Mouse (Mus musculus): Measurements from ENCODE around the gene Arhgap25. TPM values are rescaled to one million over a fixed set of nuclear protein-coding genes. Genes with fewer than 3 reads are reported as not detected.

Arhgap25 gene
- total and polyA plus RNA-seq, 3 experiments = 3.4 to 5.2 TPM; not detected in 1

GRCm38 (mm10) chr6:87567686-87568593 is 34.9 kb upstream of the Arhgap25 start:
- Histone ChIP-seq H3K79me2 (ENCODE audit: control insufficient read depth, insufficient read depth, low read length, poor library complexity) (no peaks in the 10 kb centered on the region), H3K36me3 (ENCODE audit: control insufficient read depth in 1 of 2, insufficient read depth in 2 of 2, low read length in 2 of 2) (no peaks in the 10 kb centered on the region; a peak in 1 of 4 replicates), H3K27ac (ENCODE audit: control insufficient read depth, low read depth, low read length) (no peak overlapping the region), H3K4me3 (ENCODE audit: control insufficient read depth in 1 of 2, insufficient read depth in 1 of 2, low read depth in 2 of 2, low read length in 2 of 2) (no peak overlapping the region), H3K9ac (ENCODE audit: control insufficient read depth, low read depth, low read length, poor library complexity, severe bottlenecking) (no peak overlapping the region), H3K4me1 (ENCODE audit: control insufficient read depth in 1 of 2, insufficient read depth in 2 of 2, low read length in 2 of 2) (no peaks in the 10 kb centered on the region), H3K27me3 (ENCODE audit: control insufficient read depth in 1 of 2, insufficient read depth in 2 of 2, low read length in 2 of 2) (peaks cover 2 to 7% of the 10 kb centered on the region in 2 experiments; a peak in 3 of 4 replicates), H3K9me3 (replicated peaks; ENCODE audit: insufficient read depth, low read length) (no peaks in the 10 kb centered on the region)
- DNase-seq (ENCODE audit: low read depth, low spot score) = no peak
- TF ChIP-seq MAZ (IDR thresholded peaks at IDR 0.05; ENCODE audit: low read depth, low read length) (no peak), MAX (IDR thresholded peaks at IDR 0.05; ENCODE audit: low read length) (no peak), POLR2AphosphoS2 (IDR thresholded peaks at IDR 0.05; ENCODE audit: low read length) (no peak), KAT2A (conservative IDR thresholded peaks at IDR 0.05; ENCODE audit: low read depth, low read length) (no peak), UBTF (IDR thresholded peaks at IDR 0.05; ENCODE audit: borderline replicate concordance, insufficient read depth, low read depth, low read length) (no peak), EP300 (IDR thresholded peaks at IDR 0.05; ENCODE audit: low read depth in 1 of 2, low read length in 2 of 2) (no peak), MYB (IDR thresholded peaks at IDR 0.05; ENCODE audit: low read depth, low read length) (no peak), RCOR1 (IDR thresholded peaks at IDR 0.05; ENCODE audit: low read depth, low read length) (no peak), CHD1 (IDR thresholded peaks at IDR 0.05; ENCODE audit: low read depth, low read length) (no peak), TAL1 (IDR thresholded peaks at IDR 0.05; ENCODE audit: low read length) (no peak), SIN3A (IDR thresholded peaks at IDR 0.05; ENCODE audit: low read length) (no peak), NELFE (IDR thresholded peaks at IDR 0.05; ENCODE audit: low read depth, low read length) (no peak), RAD21 (IDR thresholded peaks at IDR 0.05; ENCODE audit: low read depth, low read length) (no peak), ELF1 (IDR thresholded peaks at IDR 0.05; ENCODE audit: low read depth, low read length) (no peak), SMC3 (IDR thresholded peaks at IDR 0.05; ENCODE audit: low read depth, low read length) (no peak), HCFC1 (IDR thresholded peaks at IDR 0.05; ENCODE audit: low read depth, low read length) (no peak), ZNF384 (IDR thresholded peaks at IDR 0.05; ENCODE audit: low read depth, low read length) (no peak)

DNA sequence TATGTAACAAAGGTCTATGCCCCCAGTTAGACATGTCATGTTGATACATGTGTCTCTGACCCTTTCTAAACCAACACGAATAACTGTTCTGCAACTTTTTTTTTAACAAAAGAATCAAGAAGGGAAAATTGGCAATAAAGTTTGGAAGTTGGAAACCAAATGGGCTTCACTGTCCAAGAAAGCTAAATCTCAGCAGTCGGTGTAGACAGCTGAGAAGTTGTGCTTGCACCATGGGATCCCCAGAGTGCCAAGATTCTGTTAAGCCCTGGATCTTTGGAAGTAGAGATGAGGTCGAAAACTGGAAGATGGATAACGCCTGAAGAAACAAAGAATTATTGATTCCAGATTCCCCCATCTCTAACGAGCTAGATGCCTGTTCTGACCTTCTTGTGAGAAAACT is 32.1 kb upstream of the Arhgap25 start:
- H3K4me3 ChIP-seq (ENCODE audit: control insufficient read depth in 1 of 2, insufficient read depth in 1 of 2, low read depth in 2 of 2, low read length in 2 of 2) = no peak overlapping the region
- no peak for TF ChIP-seq POLR2AphosphoS5 (IDR thresholded peaks at IDR 0.05; ENCODE audit: borderline replicate concordance, low read depth, low read length)
- H3K79me2 ChIP-seq (ENCODE audit: control insufficient read depth, insufficient read depth, low read length, poor library complexity) = no peaks in the 10 kb centered on the region
- no peaks in the 10 kb centered on the region for H3K4me1 ChIP-seq (ENCODE audit: control insufficient read depth in 1 of 2, insufficient read depth in 2 of 2, low read length in 2 of 2)
- no peaks in the 10 kb centered on the region; a peak in 1 of 4 replicates for H3K36me3 ChIP-seq (ENCODE audit: control insufficient read depth in 1 of 2, insufficient read depth in 2 of 2, low read length in 2 of 2)
- H3K27me3 ChIP-seq (ENCODE audit: control insufficient read depth in 1 of 2, insufficient read depth in 2 of 2, low read length in 2 of 2) = peaks cover 9 to 27% of the 10 kb centered on the region in 2 experiments
- H3K9me3 ChIP-seq (replicated peaks; ENCODE audit: insufficient read depth, low read length) = no peaks in the 10 kb centered on the region
- no peak for DNase-seq (ENCODE audit: low read depth, low spot score)
- no peak overlapping the region for H3K27ac ChIP-seq (ENCODE audit: control insufficient read depth, low read depth, low read length)
- no peak overlapping the region for H3K9ac ChIP-seq (ENCODE audit: control insufficient read depth, low read depth, low read length, poor library complexity, severe bottlenecking)

Data from MEL (cell line).